Mouse (Mus musculus) spleen, adult 2 months (tissue): ENCODE data around the gene Atpaf2.

Source experiments
- CTCF ChIP-seq: fragments of 200-500 bp; IDR thresholded peaks from 2 replicates; pipeline ENCODE4 v1.5.1; 2011; ENCODE audit warnings: mild to moderate bottlenecking, inconsistent platforms; ENCODE audit not compliant: insufficient read depth, insufficient read length, insufficient replicate concordance; ENCODE audit errors: extremely low read depth
- POLR2A ChIP-seq: fragments of 200-500 bp; IDR thresholded peaks from 2 replicates; pipeline ENCODE4 v1.6.1; 2011; ENCODE audit warnings: low read depth, low read length, inconsistent platforms

DNA sequence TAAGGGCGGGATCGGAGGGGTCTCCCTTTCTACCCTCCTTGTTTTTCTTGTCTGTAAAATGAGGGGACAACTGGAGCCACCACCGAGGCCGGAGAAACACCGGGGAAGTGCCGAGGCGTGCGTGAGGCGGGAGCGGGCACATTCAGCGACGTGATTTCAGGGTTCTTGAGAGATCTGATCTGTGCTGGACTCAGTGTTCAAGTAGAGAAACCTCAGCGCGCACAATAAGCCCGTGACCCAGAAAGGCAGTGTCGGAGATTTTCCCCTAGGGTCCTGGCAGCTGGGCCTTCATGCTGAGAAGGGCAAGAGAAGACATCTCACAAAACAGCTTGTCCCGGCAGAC lies 36.5 kb upstream of the Atpaf2 start:
- TF ChIP-seq CTCF (no peak), POLR2A (no peak)
